Mouse (Mus musculus): Measurements from ENCODE around the gene Prdm5. TPM values are rescaled to one million over a fixed set of nuclear protein-coding genes. Genes with fewer than 3 reads are reported as not detected.

Gene Prdm5
- total RNA-seq (2021): 1 to 10 TPM; 2.7 to 2.9 TPM
- long read RNA-seq, experiment 1: 0 reads
- long read RNA-seq, experiment 2, partial matches to known transcripts: 0 of 6 reads
- long read RNA-seq, experiment 2, other reads (novel, unspliced or antisense): 3 of 6 reads

GRCm38 (mm10) chr6:65778861-65779688 lies at the start of gene Prdm5:
Prdm5 (plus strand) TSS chr6:65778988.
- peak; percentile 46 to 50 for DNase-seq
- intact Hi-C loops (cut with DNase I): no loop called here

GRCm38 (mm10) chr6:65739442-65739841 lies 39.3 kb upstream of the Prdm5 start:
- DNase-seq: no peak
- intact Hi-C loops (cut with DNase I): no loop called here

GRCm38 (mm10) chr6:65743144-65743870 lies 35.5 kb upstream of the Prdm5 start:
- DNase-seq: no peak
- intact Hi-C loops (cut with DNase I): no loop called here

- intact Hi-C loops (cut with DNase I): no loop called here
- DNase-seq: no peak
These were observed 35.0 kb upstream of the Prdm5 start for GRCm38 (mm10) chr6:65743871-65744202.

GRCm38 (mm10) chr6:65758214-65758613 lies 20.6 kb upstream of the Prdm5 start:
- intact Hi-C loops (cut with DNase I): no loop called here
- no peak for DNase-seq

- DNase-seq: no peak
- intact Hi-C loops (cut with DNase I): no loop called here
These were observed 19.6 kb upstream of the Prdm5 start for GRCm38 (mm10) chr6:65759174-65759573.

GRCm38 (mm10) chr6:65760073-65760472 lies 18.7 kb upstream of the Prdm5 start:
- no peak for DNase-seq
- intact Hi-C loops (cut with DNase I): no loop called here

- intact Hi-C loops (cut with DNase I): no loop called here
- DNase-seq: no peak
These were observed 14.3 kb upstream of the Prdm5 start for GRCm38 (mm10) chr6:65764459-65764858.

GRCm38 (mm10) chr6:65765057-65765456 lies 13.7 kb upstream of the Prdm5 start:
- no peak for DNase-seq
- intact Hi-C loops (cut with DNase I): no loop called here

- intact Hi-C loops (cut with DNase I): no loop called here
- DNase-seq: no peak
These were observed 12.9 kb upstream of the Prdm5 start for GRCm38 (mm10) chr6:65765752-65766397.

- intact Hi-C loops (cut with DNase I): no loop called here
- no peak for DNase-seq
These were observed 10.9 kb upstream of the Prdm5 start for GRCm38 (mm10) chr6:65767911-65768310.

- intact Hi-C loops (cut with DNase I): no loop called here
- no peak for DNase-seq
These were observed 5.2 kb upstream of the Prdm5 start for GRCm38 (mm10) chr6:65773566-65773965.

- no peak for DNase-seq
- intact Hi-C loops (cut with DNase I): no loop called here
These were observed 973 bp downstream of the Prdm5 start for GRCm38 (mm10) chr6:65779689-65780233.

- DNase-seq: no peak
- intact Hi-C loops (cut with DNase I): no loop called here
These were observed 2.7 kb downstream of the Prdm5 start for GRCm38 (mm10) chr6:65781441-65781840.

GRCm38 (mm10) chr6:65783670-65784069 lies 4.9 kb downstream of the Prdm5 start:
- DNase-seq: no peak
- intact Hi-C loops (cut with DNase I): no loop called here

GRCm38 (mm10) chr6:65792923-65793322 lies 14.1 kb downstream of the Prdm5 start:
- intact Hi-C loops (cut with DNase I): no loop called here
- no peak for DNase-seq

- intact Hi-C loops (cut with DNase I): no loop called here
- no peak for DNase-seq
These were observed 17.8 kb downstream of the Prdm5 start for GRCm38 (mm10) chr6:65796552-65796951.

GRCm38 (mm10) chr6:65797276-65797675 lies 18.5 kb downstream of the Prdm5 start:
- DNase-seq: no peak
- intact Hi-C loops (cut with DNase I): no loop called here

GRCm38 (mm10) chr6:65798390-65798789 lies 19.6 kb downstream of the Prdm5 start:
- DNase-seq: no peak
- intact Hi-C loops (cut with DNase I): no loop called here

GRCm38 (mm10) chr6:65811685-65812084 lies 32.9 kb downstream of the Prdm5 start:
- DNase-seq: no peak
- intact Hi-C loops (cut with DNase I): no loop called here

Measured in gastrocnemius, postnatal 36 days (tissue).